14 mouse cellular contexts compared by ENCODE assay signal in the genomic region with DNA sequence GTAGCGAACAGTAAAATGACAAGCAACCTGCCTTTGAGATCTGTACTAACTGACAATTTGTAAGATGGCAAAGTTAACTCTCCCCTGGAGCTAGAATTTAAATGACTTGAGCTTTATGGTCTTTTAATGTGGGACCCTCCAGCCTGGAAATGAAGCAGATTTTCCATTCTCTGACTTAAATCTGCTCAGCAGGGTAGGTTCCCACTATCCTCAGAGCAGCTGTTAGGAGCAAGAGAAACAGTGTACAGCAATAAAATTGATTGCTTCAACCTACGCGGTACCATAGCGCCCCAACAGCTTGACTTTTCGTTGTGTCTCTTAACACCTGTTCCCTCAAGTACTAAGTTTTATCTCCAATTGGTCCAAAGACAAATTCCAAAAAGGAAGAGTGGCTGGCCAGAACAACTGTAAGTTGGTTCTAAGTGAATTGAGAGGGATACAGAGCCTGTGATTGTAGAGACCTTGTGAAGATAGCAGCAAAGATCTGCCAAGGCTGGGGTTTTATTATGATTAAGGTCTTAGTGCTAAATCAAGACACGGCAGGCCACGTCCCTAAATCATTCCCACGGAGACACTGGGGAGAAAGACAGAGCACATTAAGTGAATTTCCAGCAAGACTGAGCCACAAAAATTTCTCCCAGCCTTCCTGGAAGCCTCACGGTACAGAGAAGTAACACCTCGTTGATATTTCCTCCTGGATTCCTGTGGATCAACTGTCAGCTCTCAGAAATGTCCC.
DNase-seq lines count a peak whose midpoint lies in the region; ATAC-seq and TF ChIP-seq lines count a peak whose summit lies in the region.
"Had no signal": no experiment of that assay in that cellular context is flagged by ENCODE, and none has a peak within 500 bp of the region (broad histone marks: within the 10 kb centered on the region; RNA-seq: fewer than 3 reads in every experiment).

No protein-coding gene starts in this region.

- no peaks in the 10 kb centered on the region for H3K9me3 ChIP-seq in forebrain, embryonic 13.5 days (replicated peaks)
- no peaks in the 10 kb centered on the region for H3K9me3 ChIP-seq in forebrain, embryonic 12.5 days
- no peaks in the 10 kb centered on the region for H3K9me3 ChIP-seq in midbrain, embryonic 11.5 days (ENCODE audit: control insufficient read depth, low read length)
- H3K9me3 ChIP-seq in midbrain, embryonic 10.5 days (replicated peaks) = no peaks in the 10 kb centered on the region
- H3K9me3 ChIP-seq in hindbrain, embryonic 13.5 days = no peaks in the 10 kb centered on the region
- H3K9me3 ChIP-seq: G1E; heart, embryonic 12.5 days; liver, embryonic 13.5 days had no signal

- no peak for ATAC-seq in forebrain, embryonic 13.5 days
- ATAC-seq in forebrain, embryonic 12.5 days (ENCODE audit: low FRiP score) = no peak
- no peak for ATAC-seq in midbrain, embryonic 11.5 days (ENCODE audit: low FRiP score)
- peak; percentile 63; the same call in 1 of the 2 replicates for ATAC-seq in hindbrain, embryonic 13.5 days (ENCODE audit: low FRiP score)

- H3K27me3 ChIP-seq in forebrain, embryonic 13.5 days = no peaks in the 10 kb centered on the region
- no peaks in the 10 kb centered on the region for H3K27me3 ChIP-seq in forebrain, embryonic 12.5 days
- peaks cover 38% of the 10 kb centered on the region for H3K27me3 ChIP-seq in midbrain, embryonic 11.5 days (ENCODE audit: control insufficient read depth, insufficient read depth, low read length)
- H3K27me3 ChIP-seq in midbrain, embryonic 10.5 days (ENCODE audit: low read depth, poor library complexity, severe bottlenecking) = peaks cover 57% of the 10 kb centered on the region
- no peaks in the 10 kb centered on the region for H3K27me3 ChIP-seq in hindbrain, embryonic 13.5 days
- no peaks in the 10 kb centered on the region for H3K27me3 ChIP-seq in myocyte (ENCODE audit: control insufficient read depth, insufficient read depth, insufficient read length)
- no peaks in the 10 kb centered on the region for H3K27me3 ChIP-seq in cerebellum, adult 2 months (ENCODE audit: control insufficient read depth, insufficient read depth, low read length)
- H3K27me3 ChIP-seq: heart, embryonic 12.5 days; liver, embryonic 13.5 days had no signal

- no peaks in the 10 kb centered on the region for H3K79me2 ChIP-seq in myocyte (ENCODE audit: control insufficient read depth, insufficient read depth)

- no peak for TF ChIP-seq POLR2A in myocyte (IDR thresholded peaks at IDR 0.05; ENCODE audit: insufficient read length, low read depth)
- TF ChIP-seq POLR2A in cerebellum, adult 2 months (IDR thresholded peaks at IDR 0.05; ENCODE audit: borderline replicate concordance, insufficient read depth, low read length) = no peak

- H3K27ac ChIP-seq in forebrain, embryonic 13.5 days = 0 out of 2 replicates have a peak overlapping the region, but pooled peaks have one; percentile 12
- H3K27ac ChIP-seq in forebrain, embryonic 12.5 days = no peak overlapping the region
- H3K27ac ChIP-seq in midbrain, embryonic 11.5 days (ENCODE audit: low read depth, low read length) = no peak overlapping the region
- no peak overlapping the region for H3K27ac ChIP-seq in midbrain, embryonic 10.5 days (replicated peaks)
- H3K27ac ChIP-seq in hindbrain, embryonic 13.5 days = 0 out of 2 replicates have a peak overlapping the region, but pooled peaks have one; percentile 13
- no peak overlapping the region for H3K27ac ChIP-seq in cerebellum, adult 2 months (ENCODE audit: insufficient read depth, low read length)
- H3K27ac ChIP-seq: liver, embryonic 13.5 days had no signal

- no peak for TF ChIP-seq CTCF in cerebellum, adult 2 months (IDR thresholded peaks at IDR 0.05; ENCODE audit: borderline replicate concordance, insufficient read depth, low read depth, low read length)

- no peak overlapping the region for H3ac ChIP-seq in myocyte (ENCODE audit: control insufficient read depth, insufficient read length)

- no peaks in the 10 kb centered on the region for H3K36me3 ChIP-seq in forebrain, embryonic 13.5 days (ENCODE audit: poor library complexity, severe bottlenecking)
- no peaks in the 10 kb centered on the region for H3K36me3 ChIP-seq in forebrain, embryonic 12.5 days (replicated peaks)
- H3K36me3 ChIP-seq in midbrain, embryonic 11.5 days (ENCODE audit: control insufficient read depth, insufficient read depth, low read length) = no peaks in the 10 kb centered on the region
- H3K36me3 ChIP-seq in midbrain, embryonic 10.5 days = no peaks in the 10 kb centered on the region
- H3K36me3 ChIP-seq in hindbrain, embryonic 13.5 days = no peaks in the 10 kb centered on the region
- H3K36me3 ChIP-seq in myocyte (ENCODE audit: control insufficient read depth, insufficient read depth) = no peaks in the 10 kb centered on the region
- H3K36me3 ChIP-seq: G1E; heart, embryonic 12.5 days; liver, embryonic 13.5 days had no signal

- H3K4me1 ChIP-seq in forebrain, embryonic 13.5 days = peaks cover 3% of the 10 kb centered on the region; the same call in 1 of the 2 replicates
- peaks cover 3% of the 10 kb centered on the region; the same call in 1 of the 2 replicates for H3K4me1 ChIP-seq in forebrain, embryonic 12.5 days
- H3K4me1 ChIP-seq in midbrain, embryonic 11.5 days (ENCODE audit: control insufficient read depth, insufficient read depth, low read length) = peaks cover 3% of the 10 kb centered on the region; the same call in 1 of the 2 replicates
- H3K4me1 ChIP-seq in midbrain, embryonic 10.5 days = peaks cover 3% of the 10 kb centered on the region
- H3K4me1 ChIP-seq in hindbrain, embryonic 13.5 days (replicated peaks) = peaks cover 6% of the 10 kb centered on the region
- no peaks in the 10 kb centered on the region; the same call in 1 of the 2 replicates for H3K4me1 ChIP-seq in cerebellum, adult 2 months (ENCODE audit: control insufficient read depth, insufficient read depth, low read length)
- H3K4me1 ChIP-seq: heart, embryonic 12.5 days; liver, embryonic 13.5 days had no signal

- WGBS in forebrain, embryonic 13.5 days = 75% methylated on average over 10 of the region's 10 CpGs
- WGBS in forebrain, embryonic 12.5 days = 81% methylated on average over 10 of the region's 10 CpGs
- 87% methylated on average over 10 of the region's 10 CpGs for WGBS in midbrain, embryonic 11.5 days
- 89% methylated on average over 10 of the region's 10 CpGs for whole genome bisulfite sequencing in midbrain, embryonic 10.5 days
- 63% methylated on average over 10 of the region's 10 CpGs for WGBS in hindbrain, embryonic 13.5 days
- 64% methylated on average over 10 of the region's 10 CpGs for WGBS in cerebellum, adult 2 months

- H3K4me2 ChIP-seq in forebrain, embryonic 13.5 days = no peak overlapping the region
- H3K4me2 ChIP-seq in forebrain, embryonic 12.5 days = no peak overlapping the region
- H3K4me2 ChIP-seq in midbrain, embryonic 11.5 days = no peak overlapping the region
- no peak overlapping the region for H3K4me2 ChIP-seq in hindbrain, embryonic 13.5 days
- peak overlapping the region; percentile 16 for H3K4me2 ChIP-seq in myocyte (ENCODE audit: low read depth)
- H3K4me2 ChIP-seq: heart, embryonic 12.5 days; liver, embryonic 13.5 days had no signal

- no peak overlapping the region for H3K9ac ChIP-seq in forebrain, embryonic 13.5 days
- H3K9ac ChIP-seq in forebrain, embryonic 12.5 days = no peak overlapping the region
- H3K9ac ChIP-seq in midbrain, embryonic 11.5 days (ENCODE audit: low read length) = no peak overlapping the region
- H3K9ac ChIP-seq in hindbrain, embryonic 13.5 days = no peak overlapping the region
- H3K9ac ChIP-seq: heart, embryonic 12.5 days; liver, embryonic 13.5 days had no signal

- peak; percentile 81 for DNase-seq in midbrain, embryonic 11.5 days (ENCODE audit: low spot score, missing footprints)
- DNase-seq in midbrain, embryonic 10.5 days (ENCODE audit: low spot score) = no peak
- no peak for DNase-seq in gastrocnemius, postnatal 4 days (ENCODE audit: low spot score in 2 of 2)
- DNase-seq in cerebellum, adult 2 months = no peak
- DNase-seq: cerebellum, adult 9-10 months; heart, postnatal 4 days; kidney, adult 18-20 months; liver, embryonic 13.5 days had no signal

- no peak overlapping the region for H3K4me3 ChIP-seq in forebrain, embryonic 13.5 days
- H3K4me3 ChIP-seq in forebrain, embryonic 12.5 days (replicated peaks) = no peak overlapping the region
- no peak overlapping the region for H3K4me3 ChIP-seq in midbrain, embryonic 11.5 days (ENCODE audit: low read depth, low read length)
- H3K4me3 ChIP-seq in midbrain, embryonic 10.5 days = no peak overlapping the region
- H3K4me3 ChIP-seq in hindbrain, embryonic 13.5 days = no peak overlapping the region
- H3K4me3 ChIP-seq in myocyte = no peak overlapping the region
- no peak overlapping the region for H3K4me3 ChIP-seq in cerebellum, adult 2 months (replicated peaks; ENCODE audit: insufficient read depth, low read depth, low read length)
- H3K4me3 ChIP-seq: heart, embryonic 12.5 days; liver, embryonic 13.5 days had no signal

TF ChIP-seq in myocyte, 11 proteins besides CTCF, POLR2A, EP300 and RAD21:
- TF ChIP-seq MYOD1 (IDR thresholded peaks at IDR 0.05; ENCODE audit: control insufficient read depth in 1 of 3, insufficient read length in 2 of 3, low read depth in 2 of 3) = peak in 2 of 3 experiments; percentile 67 to 72
- no peak for TF ChIP-seq USF1 (IDR thresholded peaks at IDR 0.05; ENCODE audit: low read depth)
- peak; percentile 22 for TF ChIP-seq TCF12 (IDR thresholded peaks at IDR 0.05; ENCODE audit: insufficient read depth, poor library complexity, severe bottlenecking)
- no peak for TF ChIP-seq POLR2AphosphoS2 (IDR thresholded peaks at IDR 0.05; ENCODE audit: insufficient read length, low read depth)
- TF ChIP-seq SRF (IDR thresholded peaks at IDR 0.05; ENCODE audit: control insufficient read depth, insufficient read length, low read depth) = no peak
- TF ChIP-seq REST (IDR thresholded peaks at IDR 0.05; ENCODE audit: insufficient read depth, insufficient read length) = no peak
- no peak for TF ChIP-seq CEBPB (IDR thresholded peaks at IDR 0.05; ENCODE audit: insufficient read depth, poor library complexity, severe bottlenecking)
- no peak for TF ChIP-seq TCF3 (IDR thresholded peaks at IDR 0.05; ENCODE audit: insufficient read length, low read depth)
- peak in 2 of 3 experiments; percentile 20 to 28 for TF ChIP-seq MYOG (IDR thresholded peaks at IDR 0.05; ENCODE audit: control insufficient read depth in 1 of 3, insufficient read depth in 1 of 3, insufficient read length in 2 of 3, low read depth in 2 of 3)
- no peak for TF ChIP-seq E2F4 (IDR thresholded peaks at IDR 0.05; ENCODE audit: insufficient read depth)
- TF ChIP-seq MAX (IDR thresholded peaks at IDR 0.05; ENCODE audit: low read depth) = no peak
TF ChIP-seq in myocyte: peak in this region for 3.

Comparison
In these comparisons a context has a peak if more than half of its experiments do, and no peak if none do; other contexts are left out.
1. H3K27ac ChIP-seq: peak in forebrain, embryonic 13.5 days (single experiment) and hindbrain, embryonic 13.5 days (single experiment); none in forebrain, embryonic 12.5 days (single experiment), midbrain, embryonic 11.5 days (single experiment), midbrain, embryonic 10.5 days (single experiment) and cerebellum, adult 2 months (single experiment).